Mouse (Mus musculus) cerebral cortex, adult 2 months (tissue): ENCODE results near the gene Runx2.

Experiments used
- WGBS: fragments of 180-500 bp; shearing (Covaris S2); methylation state at CpG from one replicate; pipeline ENCODE4 v1.1.7; 2018; 5-methylcytosine and 5-hydroxymethylcytosine counted together

Runx2 gene

DNA sequence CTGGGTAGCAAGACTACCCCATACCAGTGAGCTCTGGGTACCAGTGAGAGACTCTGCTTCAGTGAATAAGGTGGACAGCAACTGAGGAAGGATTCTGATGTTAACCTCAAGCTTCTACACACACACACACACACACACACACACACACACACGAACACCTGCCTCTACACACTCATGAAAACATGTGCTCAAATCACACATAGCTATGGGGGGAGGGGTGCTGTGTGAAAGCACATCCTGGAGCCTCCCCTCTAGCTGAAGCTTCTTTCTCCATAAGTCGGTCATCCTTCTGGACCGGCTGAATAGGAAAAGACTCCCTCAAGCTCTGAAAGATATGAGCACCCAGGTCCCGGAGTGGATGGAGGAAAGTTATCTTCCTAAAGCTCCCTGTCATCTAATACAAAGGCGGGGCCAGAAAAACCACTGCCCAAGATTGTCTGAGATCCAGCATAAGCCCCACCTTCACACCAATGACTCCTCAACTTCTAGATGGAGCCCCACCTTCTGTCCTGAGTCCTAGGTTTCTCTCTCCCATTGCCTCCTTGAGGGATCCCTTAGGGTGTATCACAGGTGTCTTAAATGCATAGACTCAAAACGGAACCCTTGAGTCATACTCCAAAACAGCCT is 152.4 kb downstream of the Runx2 start:
- 98% methylated on average over 6 of the region's 6 CpGs for WGBS

DNA sequence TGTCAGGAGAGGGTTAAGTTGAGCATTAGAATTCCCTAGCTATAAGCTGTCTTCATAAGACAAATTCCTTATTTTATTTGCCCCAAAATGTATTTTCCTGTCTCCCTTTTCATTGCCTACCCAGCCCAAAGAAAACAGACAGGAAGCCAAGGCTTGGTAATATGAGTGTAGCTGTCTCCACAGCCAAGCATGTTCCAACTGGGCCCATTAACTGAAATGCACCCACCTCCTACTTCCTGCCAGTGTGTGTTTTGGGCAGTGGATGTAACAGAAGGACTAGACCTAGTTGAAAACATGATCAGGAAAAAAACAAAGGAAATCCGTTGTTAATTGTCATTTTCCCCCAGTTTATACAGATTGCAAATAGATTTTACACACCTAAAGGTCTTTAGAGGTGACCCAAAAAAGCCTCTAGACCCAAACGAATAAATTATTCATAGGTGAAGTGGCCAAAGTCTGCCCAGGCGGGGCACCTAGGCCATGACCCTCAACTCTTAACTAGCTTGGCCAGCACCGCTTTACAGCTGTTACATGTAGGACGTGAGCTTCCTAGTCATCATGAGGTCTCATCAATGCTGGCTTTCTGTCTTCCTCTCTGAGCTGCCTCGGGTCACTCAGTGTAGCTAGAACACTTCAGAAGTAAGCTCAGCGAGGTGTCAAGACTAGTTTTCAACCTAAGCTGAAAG is 154.3 kb downstream of the Runx2 start:
- WGBS = 82% methylated on average over 7 of the region's 7 CpGs

DNA sequence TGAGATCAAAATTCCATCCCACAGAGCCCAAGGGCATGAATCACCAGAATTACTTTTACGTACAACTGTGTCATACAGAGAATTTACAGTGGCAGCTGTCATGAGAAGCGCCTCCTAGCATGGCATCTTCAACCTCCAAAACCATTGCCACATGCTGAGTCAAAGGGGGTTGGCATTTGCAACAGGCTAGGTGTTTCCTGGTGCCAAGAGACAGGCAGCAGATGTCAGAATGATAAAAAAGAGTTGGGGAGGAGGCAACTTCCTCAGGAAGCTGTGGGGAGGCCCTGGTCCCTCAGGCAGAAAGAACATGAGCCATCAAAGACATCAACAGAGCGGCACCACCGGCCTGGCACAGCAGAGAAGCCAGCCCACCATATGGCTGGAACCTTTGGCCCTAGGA is 160.1 kb downstream of the Runx2 start:
- WGBS = 66% methylated on average over 4 of the region's 4 CpGs

DNA sequence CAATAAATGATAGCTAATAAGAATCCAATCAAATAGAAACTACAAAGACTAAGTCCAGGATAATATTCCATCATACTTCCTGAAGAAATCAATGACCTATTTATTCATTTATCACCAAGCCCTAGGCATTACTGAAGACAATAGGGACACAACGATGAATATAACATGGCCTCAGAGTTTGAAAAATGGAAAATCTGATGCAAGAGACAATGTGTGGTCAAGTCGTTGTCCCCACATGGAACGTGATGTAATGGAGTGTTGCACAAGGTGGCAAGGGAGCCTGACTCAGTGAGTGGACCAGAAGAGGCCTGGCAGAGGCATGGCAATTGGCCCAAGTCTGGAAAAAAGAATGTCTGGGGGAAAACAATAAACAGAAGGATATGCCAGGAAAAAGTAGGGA is 161.5 kb downstream of the Runx2 start:
- WGBS = 79% methylated on average over 3 of the region's 3 CpGs

DNA sequence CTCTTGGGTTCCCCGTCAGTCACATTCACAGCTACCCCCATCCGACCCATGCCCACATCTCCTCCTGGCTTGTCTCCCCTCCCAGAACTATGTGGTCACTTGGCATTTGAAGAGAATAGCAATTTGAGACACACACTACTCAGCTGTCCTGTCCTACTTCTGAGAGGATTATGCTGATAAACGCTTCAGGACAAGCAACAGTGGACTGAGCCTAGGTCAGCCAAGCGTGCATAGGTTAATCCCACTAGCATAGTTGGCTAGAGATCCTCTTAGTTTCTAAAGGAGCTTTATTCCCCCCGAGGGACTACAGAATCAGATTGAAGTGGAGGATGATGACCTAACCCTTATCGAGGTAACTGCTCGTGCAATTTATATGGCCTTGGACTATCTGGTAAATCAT is 162.5 kb downstream of the Runx2 start:
- WGBS = 88% methylated on average over 7 of the region's 7 CpGs

DNA sequence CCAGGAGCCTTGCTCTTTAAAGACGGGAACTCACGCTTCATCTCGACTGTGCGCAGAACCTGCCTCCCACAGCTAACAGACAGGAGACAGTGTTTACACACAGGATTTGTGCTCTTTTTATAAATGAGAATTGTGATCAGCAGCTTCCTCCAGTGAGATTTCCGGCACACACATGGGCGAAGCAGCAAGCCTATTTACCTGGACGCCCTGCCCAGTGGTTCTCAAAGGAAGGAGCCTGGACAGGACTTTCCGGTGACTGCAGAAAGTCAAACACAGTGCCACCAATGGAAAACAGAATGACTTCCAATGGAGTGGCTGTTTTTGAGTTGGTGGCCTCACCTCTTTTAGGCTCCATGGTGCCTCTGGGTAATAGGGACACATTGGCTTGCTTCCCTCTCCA is 163.0 kb downstream of the Runx2 start:
- 75% methylated on average over 8 of the region's 8 CpGs for WGBS

DNA sequence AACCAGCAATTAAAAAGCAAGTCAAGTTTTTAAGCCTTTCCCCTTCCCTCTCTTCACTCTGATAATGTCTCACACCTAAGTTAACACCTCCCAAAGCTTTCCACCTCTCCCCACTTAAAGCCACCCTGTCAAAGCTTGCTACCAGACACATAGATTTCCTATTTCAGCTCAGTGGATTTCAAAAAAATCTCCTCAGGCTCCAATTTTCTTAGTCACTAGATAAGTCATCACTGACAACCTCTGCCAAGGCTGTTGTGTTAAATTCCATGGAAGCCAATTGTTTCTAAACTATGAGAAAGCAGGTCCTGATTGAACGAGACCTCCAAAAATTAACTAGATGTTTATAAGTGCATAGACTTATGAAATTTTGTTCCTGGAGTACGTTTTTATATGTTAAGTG is 164.2 kb downstream of the Runx2 start:
- 68% methylated on average over 2 of the region's 2 CpGs for WGBS

DNA sequence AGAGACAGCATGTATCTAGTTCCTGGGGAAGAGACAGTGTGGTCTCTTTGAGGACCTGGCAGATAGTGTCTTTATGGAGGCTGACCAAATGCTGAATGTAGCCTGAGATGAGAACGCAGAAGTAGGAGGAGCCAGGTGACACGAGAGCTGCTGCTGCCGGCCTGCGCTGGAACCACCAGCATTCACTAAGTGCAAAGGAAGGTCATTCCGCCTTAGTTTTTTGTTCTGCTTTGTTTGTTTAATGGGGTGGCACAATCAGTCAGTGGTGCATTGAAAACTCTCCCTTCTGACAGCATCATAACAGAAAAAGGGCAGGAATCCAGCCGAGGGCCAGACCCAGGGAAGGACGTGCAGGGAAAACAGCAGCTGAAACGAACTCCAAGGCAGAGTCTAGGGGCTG is 165.5 kb downstream of the Runx2 start:
- 70% methylated on average over 8 of the region's 8 CpGs for WGBS

DNA sequence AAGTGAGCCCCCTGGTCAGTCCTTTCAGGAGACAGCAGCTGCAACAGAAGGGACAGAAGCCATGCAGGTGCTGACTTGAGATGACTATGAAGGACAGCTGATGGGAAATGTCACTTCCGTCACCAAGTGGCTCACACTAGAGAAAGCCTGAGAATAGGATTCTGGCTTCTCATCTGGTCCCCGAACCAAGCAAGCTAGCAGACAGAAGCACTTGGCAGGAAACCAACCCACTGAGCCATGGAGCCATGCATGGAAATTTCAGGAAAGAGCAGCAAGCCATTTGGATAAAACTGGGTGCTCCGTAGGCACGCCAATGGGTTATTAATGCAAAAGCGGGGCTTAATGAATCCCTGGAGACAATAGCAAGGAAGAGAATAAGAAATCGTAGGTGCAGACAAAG is 166.7 kb downstream of the Runx2 start:
- WGBS = 67% methylated on average over 6 of the region's 6 CpGs

DNA sequence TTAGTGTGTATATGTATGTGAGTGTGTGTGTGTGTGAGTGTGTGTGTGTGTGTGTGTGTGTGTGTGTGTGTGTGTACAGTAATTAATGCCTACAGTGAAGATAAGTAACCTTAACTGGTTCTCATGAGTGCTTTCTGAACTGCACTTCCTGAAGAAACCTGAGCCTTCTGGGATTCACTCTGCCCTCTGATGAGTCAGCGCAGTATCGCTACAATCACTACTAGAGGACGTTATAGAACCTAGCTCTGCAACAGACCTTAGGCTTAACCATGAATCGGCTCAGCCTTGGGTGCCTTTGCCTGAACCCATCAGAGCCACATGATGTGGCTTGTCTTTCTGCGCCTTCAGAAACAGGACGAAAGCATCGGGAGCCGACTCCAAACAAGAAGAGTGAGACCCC is 169.5 kb downstream of the Runx2 start:
- WGBS = 88% methylated on average over 8 of the region's 8 CpGs

DNA sequence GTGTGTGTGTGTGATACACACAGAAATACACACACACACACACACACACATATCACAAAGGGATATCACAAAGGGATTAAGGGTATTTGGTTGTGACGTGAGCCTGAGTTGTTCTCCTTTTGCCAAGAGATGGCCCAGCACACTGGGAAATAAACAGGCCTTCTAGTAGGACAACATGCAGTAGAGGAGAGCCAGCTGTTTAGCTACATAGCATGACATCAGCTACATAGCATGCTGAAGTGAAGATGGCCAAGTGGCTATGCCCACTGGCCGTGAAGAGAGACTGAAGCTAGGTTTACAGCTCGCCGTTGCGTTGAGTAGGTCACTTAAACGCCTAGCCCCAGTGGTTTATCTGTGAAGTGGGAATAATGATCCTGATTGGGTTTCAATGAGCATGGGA is 171.3 kb downstream of the Runx2 start:
- WGBS = 96% methylated on average over 6 of the region's 6 CpGs

DNA sequence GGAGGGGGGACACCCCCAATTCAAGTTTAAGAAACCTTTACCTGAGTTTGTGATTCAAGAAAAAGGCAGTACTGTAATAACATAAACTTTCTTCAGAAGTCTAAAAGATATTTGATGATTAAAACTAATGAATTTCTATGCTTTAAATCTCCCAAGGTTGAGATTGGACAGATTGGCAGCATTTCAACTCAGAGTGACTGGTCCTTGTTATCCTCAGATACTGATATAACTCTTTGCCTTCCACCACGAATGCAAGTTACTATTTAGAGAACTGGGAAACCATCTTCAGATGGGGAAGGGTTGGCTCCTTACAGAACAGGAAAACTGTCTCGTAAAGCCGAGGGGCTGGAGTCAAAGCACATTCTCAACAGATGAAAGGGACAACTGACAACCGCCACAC is 172.5 kb downstream of the Runx2 start:
- WGBS = 51% methylated on average over 4 of the region's 4 CpGs

DNA sequence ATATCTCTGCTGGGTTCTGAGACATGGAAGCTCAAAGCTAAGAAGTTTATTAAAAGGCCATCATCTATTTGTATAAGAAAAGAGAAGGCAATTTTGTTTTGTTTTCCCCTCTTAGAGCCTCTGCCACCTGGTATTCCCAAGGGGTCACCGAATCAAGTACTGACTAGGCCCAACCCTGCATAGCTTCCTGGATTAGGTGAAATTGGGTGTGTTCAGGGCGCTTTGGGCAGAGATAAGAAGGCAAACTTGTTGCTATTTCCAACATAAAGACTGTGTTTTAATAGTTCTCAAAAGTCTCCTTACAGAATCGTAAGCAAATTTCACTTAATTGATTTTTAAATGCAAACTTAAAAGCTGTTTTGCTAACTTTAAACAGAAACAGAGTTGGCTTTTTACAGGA is 173.7 kb downstream of the Runx2 start:
- WGBS = 91% methylated on average over 3 of the region's 3 CpGs

DNA sequence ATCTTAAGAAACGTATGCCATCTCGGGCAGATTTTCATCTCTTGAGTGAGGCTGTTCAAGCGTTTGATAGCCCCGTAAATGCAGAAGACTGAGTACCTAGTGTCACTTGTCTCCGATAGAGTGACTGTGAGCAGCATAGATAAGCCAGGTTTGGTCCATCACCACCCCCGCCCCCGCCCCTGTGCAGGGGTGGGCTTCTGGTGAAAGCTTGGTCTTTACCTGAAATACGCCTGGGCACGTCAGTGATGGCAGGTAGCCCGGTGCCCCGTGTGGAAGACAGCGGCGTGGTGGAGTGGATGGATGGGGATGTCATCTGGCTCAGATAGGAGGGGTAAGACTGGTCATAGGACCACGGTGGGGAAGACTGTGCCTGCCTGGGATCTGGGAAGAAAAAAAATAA is 175.2 kb downstream of the Runx2 start:
- 96% methylated on average over 14 of the region's 14 CpGs for WGBS

DNA sequence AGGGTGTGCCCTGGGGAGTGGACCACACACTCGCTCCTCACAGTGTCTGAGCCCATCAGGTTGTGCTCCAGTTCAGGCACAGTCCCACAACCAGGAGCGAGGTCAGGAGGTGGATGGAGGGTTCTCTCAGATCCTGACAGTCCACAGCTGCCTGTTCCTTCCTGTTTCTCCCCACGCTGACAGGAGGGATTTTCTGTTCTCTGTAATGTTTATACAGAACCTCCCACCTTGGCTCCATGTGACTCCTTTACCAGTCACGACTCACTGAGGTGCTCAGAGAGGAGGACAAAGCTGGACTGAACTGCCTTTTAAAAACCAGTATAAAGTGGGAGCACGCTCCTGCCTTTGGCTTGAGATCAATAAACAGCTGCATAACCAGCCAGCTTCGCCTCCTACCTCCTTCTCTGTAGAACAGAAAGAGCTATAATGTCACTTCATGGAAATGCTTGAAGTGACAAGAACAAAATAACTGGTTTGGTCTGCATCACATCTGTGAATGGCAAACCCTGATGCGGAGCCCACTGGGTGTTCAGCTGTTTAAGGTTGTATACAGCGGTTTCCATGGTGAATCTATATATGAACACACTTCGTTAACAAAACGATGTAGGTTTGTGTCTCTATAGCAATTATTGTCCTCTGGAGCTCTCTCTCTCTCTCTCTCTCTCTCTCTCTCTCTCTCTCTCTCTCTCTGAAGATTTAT is 177.3 kb downstream of the Runx2 start:
- 47% methylated on average over 10 of the region's 10 CpGs for WGBS

DNA sequence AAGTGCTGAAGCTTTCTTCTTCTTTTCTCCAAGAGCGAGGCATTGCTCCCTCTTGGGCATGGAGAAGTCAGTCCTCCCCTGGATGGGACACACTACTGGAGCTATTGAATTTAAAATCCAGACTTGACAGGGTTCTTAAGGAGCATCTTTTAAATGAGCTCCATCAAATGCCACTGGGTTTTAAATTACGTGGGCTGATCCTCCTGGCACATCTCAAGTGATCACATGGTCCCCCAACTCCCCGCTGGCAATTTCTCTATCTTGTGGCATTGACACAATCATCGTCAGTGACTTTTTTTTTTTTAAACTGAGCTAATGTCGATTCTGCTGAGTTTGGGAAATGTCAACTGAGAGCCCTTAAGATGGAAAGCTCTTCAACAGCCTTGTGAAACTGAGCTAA is 180.1 kb downstream of the Runx2 start:
- 57% methylated on average over 5 of the region's 5 CpGs for WGBS

DNA sequence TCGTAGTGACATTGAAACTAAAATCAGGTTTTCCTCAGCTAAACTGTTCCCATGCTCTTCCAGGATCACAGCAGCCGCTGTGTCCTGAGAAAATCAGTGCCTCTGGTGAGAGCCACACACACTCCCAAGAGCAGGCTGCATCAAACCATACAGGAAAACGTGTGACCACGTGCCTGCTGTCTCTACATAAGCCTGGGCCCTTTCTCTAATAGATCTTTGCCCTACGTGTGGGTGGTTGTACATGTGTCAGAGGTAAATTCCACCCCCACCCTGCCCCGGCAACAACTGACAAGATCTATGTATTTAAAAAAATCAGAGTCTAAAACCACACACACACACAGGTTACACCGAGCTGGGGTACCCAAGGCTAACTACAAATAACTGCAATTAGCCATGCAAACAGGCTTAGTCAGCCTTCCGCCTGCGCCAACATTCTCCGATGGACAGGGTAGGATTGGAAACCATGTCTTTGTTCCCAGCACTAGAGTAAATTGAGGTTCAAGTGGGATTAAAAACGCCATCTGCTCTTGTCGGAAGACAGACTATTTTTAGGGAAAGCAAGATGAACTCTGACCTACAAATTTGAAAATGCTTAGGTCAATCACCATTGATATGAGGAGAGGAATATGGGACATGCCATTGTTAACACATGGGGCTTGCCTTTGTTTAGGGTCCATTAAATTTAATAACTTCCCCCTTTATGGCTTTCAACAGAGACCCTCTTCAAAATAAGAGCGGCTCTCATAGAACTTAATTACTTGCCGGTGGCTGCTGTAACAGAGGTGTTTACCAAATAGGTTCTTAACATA is 180.8 kb downstream of the Runx2 start:
- WGBS = 66% methylated on average over 14 of the region's 14 CpGs

DNA sequence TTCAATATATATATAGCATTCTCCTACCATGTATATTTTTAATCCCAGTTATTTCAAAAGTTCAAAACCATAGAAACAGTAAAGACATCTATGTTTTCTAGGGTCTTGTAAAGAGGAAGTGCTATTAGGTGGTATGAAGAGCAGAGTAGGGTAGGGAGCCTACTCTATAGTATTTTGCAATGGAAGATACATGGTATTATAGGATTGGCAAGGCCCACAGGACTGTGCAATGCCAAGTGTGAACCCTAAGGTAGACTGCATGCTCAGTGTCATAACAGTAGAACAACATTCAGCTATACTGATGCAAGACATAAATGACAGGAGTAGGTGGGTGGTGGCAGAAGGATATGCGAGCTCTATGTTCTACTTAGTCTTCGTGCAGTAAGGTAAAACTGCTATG is 181.7 kb downstream of the Runx2 start:
- 59% methylated on average over 2 of the region's 2 CpGs for WGBS

DNA sequence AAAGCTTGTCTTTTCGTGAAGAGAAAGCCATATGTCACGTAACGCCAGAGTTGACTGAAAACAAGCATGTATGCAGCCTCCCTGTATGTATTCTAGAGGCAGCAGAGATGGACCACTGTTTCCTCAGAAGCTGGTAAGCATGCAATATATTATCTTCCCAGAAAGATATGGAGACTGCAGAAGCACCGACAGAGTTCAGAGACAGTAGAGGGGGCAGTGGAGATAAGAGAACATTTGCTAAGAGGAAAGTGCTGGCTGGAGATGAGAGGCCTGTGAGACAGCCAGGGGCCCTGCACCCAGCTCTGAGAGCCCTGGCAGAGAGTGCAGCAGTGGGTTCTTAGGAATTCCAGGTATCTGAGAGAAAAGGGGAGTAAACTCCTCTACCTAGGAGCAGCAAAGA is 182.3 kb downstream of the Runx2 start:
- WGBS = 63% methylated on average over 4 of the region's 4 CpGs

DNA sequence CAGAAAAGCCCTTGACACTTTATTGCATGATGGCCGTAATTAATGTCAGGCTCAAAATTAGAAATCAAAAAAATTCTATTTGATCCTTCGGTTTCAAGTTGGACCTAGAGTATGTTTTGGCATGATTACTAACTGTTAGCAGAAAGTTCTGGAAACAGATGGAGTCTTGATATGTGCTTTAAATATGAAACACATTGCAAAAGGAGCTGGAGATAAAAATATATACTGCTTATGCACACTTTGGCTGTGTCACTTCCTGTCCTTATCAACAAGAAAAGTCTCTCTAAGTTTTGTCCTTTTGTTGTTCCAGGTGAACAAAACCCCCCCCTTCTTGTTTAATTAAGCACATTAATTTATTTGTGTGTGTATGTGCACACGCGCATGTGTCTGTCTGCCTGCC is 183.0 kb downstream of the Runx2 start:
- 66% methylated on average over 4 of the region's 4 CpGs for WGBS

DNA sequence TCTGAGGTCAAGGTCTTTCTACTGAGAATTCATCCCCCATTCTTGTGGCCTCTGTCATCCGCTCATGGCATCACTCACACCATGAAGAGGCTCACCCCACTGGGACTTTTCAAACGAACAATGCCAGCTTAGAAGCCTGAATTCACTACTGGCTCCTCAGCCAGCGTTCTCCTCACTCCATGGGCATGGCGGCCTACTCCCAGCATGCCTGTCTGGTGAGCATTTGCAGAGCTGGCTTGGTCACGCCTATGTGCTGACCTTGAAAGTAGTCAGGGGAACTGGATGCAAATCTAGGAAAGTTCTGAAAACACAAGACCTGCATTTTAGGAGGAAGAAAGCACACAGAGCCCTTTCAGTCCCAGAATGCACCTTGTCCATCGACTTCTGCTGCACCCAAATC is 187.3 kb downstream of the Runx2 start:
- WGBS = 92% methylated on average over 6 of the region's 6 CpGs

DNA sequence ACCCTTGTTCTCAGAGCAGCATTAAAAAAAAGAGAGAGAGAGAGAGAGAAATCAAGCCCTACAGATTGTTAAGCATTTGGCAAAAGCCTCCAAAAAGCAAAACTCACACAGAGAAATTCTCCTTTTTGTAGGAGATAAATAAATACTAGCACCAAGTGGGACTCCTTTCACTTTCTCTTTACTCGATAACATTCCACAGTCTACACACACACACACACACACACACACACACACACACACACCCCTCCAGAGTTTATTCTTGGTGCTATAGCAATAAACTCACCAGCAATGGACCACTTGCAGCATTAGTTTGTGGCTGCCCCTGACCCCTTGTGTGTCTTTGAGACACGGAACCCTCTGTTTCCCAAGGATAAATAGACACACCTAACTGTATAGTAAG is 190.9 kb downstream of the Runx2 start:
- WGBS = 43% methylated on average over 2 of the region's 2 CpGs
